Mouse (Mus musculus) G1E (cell line): ENCODE results near the gene Zfpm1. TPM values are rescaled to one million over a fixed set of nuclear protein-coding genes. Genes with fewer than 3 reads are reported as not detected.
A peak's percentile ranks its signal among the peaks of the same experiment; 100 is the strongest.

Source experiments
- ATAC-seq: 2 replicates; pipeline ENCODE4 v1.8.0; 2016; ENCODE audit warnings: mild to moderate bottlenecking; ENCODE audit not compliant: insufficient number of reproducible peaks, poor library complexity, low FRiP score, severe bottlenecking; ENCODE audit errors: extremely low read depth
- DNase-seq: peaks from one replicate; pipeline ENCODE4 v3.0.0; 2012; ENCODE audit warnings: low spot score
- H3K27me3 ChIP-seq: 2 replicates; pipeline ENCODE4 v1.6.1; 2012; ENCODE audit warnings: mild to moderate bottlenecking, low read length, inconsistent platforms; ENCODE audit not compliant: insufficient read depth
- H3K36me3 ChIP-seq: replicated peaks from 2 replicates; pipeline ENCODE3; 2012; ENCODE audit warnings: mild to moderate bottlenecking, inconsistent platforms
- H3K4me1 ChIP-seq: 2 replicates; pipeline ENCODE4 v1.6.1; 2012; ENCODE audit warnings: low read depth, low read length, inconsistent platforms, mixed read lengths; ENCODE audit not compliant: insufficient read depth
- H3K4me3 ChIP-seq: 2 replicates; pipeline ENCODE4 v1.5.1; 2012; ENCODE audit warnings: low read depth, mild to moderate bottlenecking, inconsistent platforms, low read length, moderate library complexity, mixed read lengths
- H3K9me3 ChIP-seq: replicated peaks from 2 replicates; pipeline ENCODE4 v1.6.1; 2012; ENCODE audit warnings: inconsistent platforms
- CTCF ChIP-seq: IDR thresholded peaks from 2 replicates; pipeline ENCODE4 v1.5.1; 2012; ENCODE audit warnings: low read depth, low read length, inconsistent platforms, mixed read lengths
- GATA1 ChIP-seq: IDR thresholded peaks from 2 replicates; pipeline ENCODE4 v1.6.1; 2012; ENCODE audit warnings: borderline replicate concordance, low read length, inconsistent platforms, mixed read lengths
- GATA2 ChIP-seq: IDR thresholded peaks from 2 replicates; pipeline ENCODE4 v1.6.1; 2012; ENCODE audit warnings: low read depth, low read length, inconsistent platforms, borderline replicate concordance
- POLR2AphosphoS5 ChIP-seq: IDR thresholded peaks from 2 replicates; pipeline ENCODE4 v1.6.1; 2012; ENCODE audit warnings: low read depth, low read length, inconsistent platforms; ENCODE audit not compliant: insufficient replicate concordance
- TAL1 ChIP-seq: conservative IDR thresholded peaks from 2 replicates; pipeline ENCODE4 v1.6.1; 2012; ENCODE audit warnings: low read depth, low read length, inconsistent platforms, mixed read lengths
- polyA plus RNA-seq: library from polyadenylated mRNA; stranded (reverse); fragments of >175 nt; gene quantifications from 2 replicates; pipeline ENCODE4 v1.2.3, GENCODE M21; 2012
- total RNA-seq, 2 experiments: library from RNA; stranded (forward) in 1 of 2; stranded (reverse) in 1 of 2; fragments of 200-1000 nt in 1 of 2; fragments of >200 nt in 1 of 2; fragmentation: Nextera tagmentation in 1 of 2; gene quantifications; 2 replicates each; pipeline ENCODE4 v1.2.3; 2014 to 2017

Zfpm1 gene
- total and polyA plus RNA-seq, 3 experiments = 54.4 to 1,150 (median 292) TPM

- Histone ChIP-seq H3K27me3 (no peaks in the 10 kb centered on the region), H3K4me3 (peak overlapping the region; percentile 61; the same call in 1 of the 2 replicates), H3K36me3 (peaks cover 99% of the 10 kb centered on the region), H3K4me1 (peaks cover 100% of the 10 kb centered on the region), H3K9me3 (no peaks in the 10 kb centered on the region)
- TF ChIP-seq TAL1 (peak; percentile 98), POLR2AphosphoS5 (no peak), GATA2 (peak; percentile 98), CTCF (no peak)
- peak; percentile 68 for ATAC-seq
- DNase-seq = peak; percentile 88
Measured at GRCm38 (mm10) chr8:122309272-122309671, 27.3 kb downstream of the Zfpm1 start.

- Histone ChIP-seq H3K9me3 (no peaks in the 10 kb centered on the region), H3K4me3 (no peak overlapping the region; the same call in 1 of the 2 replicates), H3K27me3 (no peaks in the 10 kb centered on the region), H3K36me3 (peaks cover 99% of the 10 kb centered on the region), H3K4me1 (peaks cover 100% of the 10 kb centered on the region)
- DNase-seq (no peak), ATAC-seq (no peak)
- no peak for TF ChIP-seq GATA1
- no peak for TF ChIP-seq POLR2AphosphoS5
- TF ChIP-seq CTCF = no peak
- TF ChIP-seq TAL1 = no peak
- TF ChIP-seq GATA2 = no peak
Measured at GRCm38 (mm10) chr8:122311115-122311514, 29.2 kb downstream of the Zfpm1 start.

GRCm38 (mm10) chr8:122312553-122312952, 30.6 kb downstream of the Zfpm1 start:
- TF ChIP-seq CTCF = no peak
- TF ChIP-seq GATA1 = no peak
- TF ChIP-seq GATA2 = no peak
- TF ChIP-seq POLR2AphosphoS5 = no peak
- no peak for TF ChIP-seq TAL1
- Histone ChIP-seq H3K9me3 (no peaks in the 10 kb centered on the region), H3K36me3 (peaks cover 99% of the 10 kb centered on the region), H3K4me3 (peak overlapping the region; percentile 51; the same call in 1 of the 2 replicates), H3K4me1 (peaks cover 100% of the 10 kb centered on the region), H3K27me3 (no peaks in the 10 kb centered on the region)
- DNase-seq (no peak), ATAC-seq (no peak)

GRCm38 (mm10) chr8:122313310-122313709, 31.4 kb downstream of the Zfpm1 start:
- DNase-seq = peak; percentile 62
- peak overlapping the region; percentile 51; the same call in 1 of the 2 replicates for H3K4me3 ChIP-seq
- ATAC-seq = peak; percentile 61
- H3K9me3 ChIP-seq = no peaks in the 10 kb centered on the region
- no peaks in the 10 kb centered on the region for H3K27me3 ChIP-seq
- peaks cover 100% of the 10 kb centered on the region for H3K4me1 ChIP-seq
- peaks cover 99% of the 10 kb centered on the region for H3K36me3 ChIP-seq
- TF ChIP-seq CTCF (no peak), TAL1 (peak; percentile 98), GATA2 (peak; percentile 100), GATA1 (no peak), POLR2AphosphoS5 (no peak)

GRCm38 (mm10) chr8:122314899-122315496, 33.1 kb downstream of the Zfpm1 start:
- ATAC-seq (no peak), DNase-seq (no peak)
- peak overlapping the region; percentile 25; the same call in 1 of the 2 replicates for H3K4me3 ChIP-seq
- TF ChIP-seq POLR2AphosphoS5 (no peak), GATA2 (no peak), TAL1 (no peak), GATA1 (no peak), CTCF (no peak)
- peaks cover 99% of the 10 kb centered on the region for H3K36me3 ChIP-seq
- no peaks in the 10 kb centered on the region for H3K9me3 ChIP-seq
- H3K27me3 ChIP-seq = no peaks in the 10 kb centered on the region
- peaks cover 100% of the 10 kb centered on the region for H3K4me1 ChIP-seq

- TF ChIP-seq GATA1 = no peak
- TF ChIP-seq TAL1 = no peak
- no peak for TF ChIP-seq POLR2AphosphoS5
- no peak for TF ChIP-seq CTCF
- TF ChIP-seq GATA2 = no peak
- H3K9me3 ChIP-seq = no peaks in the 10 kb centered on the region
- no peak for ATAC-seq
- H3K27me3 ChIP-seq = no peaks in the 10 kb centered on the region
- H3K36me3 ChIP-seq = peaks cover 99% of the 10 kb centered on the region
- peaks cover 100% of the 10 kb centered on the region for H3K4me1 ChIP-seq
- no peak for DNase-seq
- peak overlapping the region; percentile 51; the same call in 1 of the 2 replicates for H3K4me3 ChIP-seq
Measured at GRCm38 (mm10) chr8:122316402-122316801, 34.5 kb downstream of the Zfpm1 start.
